11 mouse cellular contexts compared by ENCODE assay signal in the genomic region with DNA sequence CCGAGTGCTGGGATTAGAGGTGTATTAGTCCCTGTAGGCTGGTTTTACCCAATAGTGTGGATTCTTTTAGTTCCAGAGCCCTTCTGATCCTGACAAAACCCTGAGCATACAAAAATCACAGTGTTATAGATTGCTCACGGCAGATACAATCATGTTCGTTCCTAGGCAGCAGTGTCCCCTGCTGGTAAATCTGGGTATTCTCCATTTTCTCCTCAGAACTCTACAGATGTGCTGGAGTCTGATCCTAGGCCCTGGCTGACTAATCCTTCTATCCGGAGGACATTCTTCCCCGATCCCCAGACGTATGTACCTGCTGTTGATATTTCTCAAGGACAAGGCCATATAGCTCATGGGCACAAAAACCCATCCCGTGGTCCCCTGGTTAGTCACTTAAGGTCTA. TPM values are rescaled to one million over a fixed set of nuclear protein-coding genes. Genes with fewer than 3 reads are reported as not detected.
DNase-seq lines count a peak whose midpoint lies in the region; ATAC-seq and TF ChIP-seq lines count a peak whose summit lies in the region.
"Had no signal": no experiment of that assay in that cellular context is flagged by ENCODE, and none has a peak within 500 bp of the region (broad histone marks: within the 10 kb centered on the region; RNA-seq: fewer than 3 reads in every experiment).

No protein-coding gene starts in this region.

- no peaks in the 10 kb centered on the region for H3K79me2 ChIP-seq in CH12.LX (replicated peaks; ENCODE audit: control insufficient read depth, extremely low read depth, insufficient read depth, poor library complexity, severe bottlenecking)

- no peaks in the 10 kb centered on the region for H3K27me3 ChIP-seq in kidney, adult 2 months (replicated peaks; ENCODE audit: control insufficient read depth, insufficient read depth, low read length)
- no peaks in the 10 kb centered on the region for H3K27me3 ChIP-seq in kidney, embryonic 15.5 days
- no peaks in the 10 kb centered on the region for H3K27me3 ChIP-seq in CH12.LX (replicated peaks)
- no peaks in the 10 kb centered on the region for H3K27me3 ChIP-seq in forebrain, embryonic 15.5 days
- H3K27me3 ChIP-seq: embryonic facial prominence, embryonic 13.5 days had no signal

- peak; percentile 77 for TF ChIP-seq RAD21 in CH12.LX (IDR thresholded peaks at IDR 0.05; ENCODE audit: low read depth, low read length)

- no peak for TF ChIP-seq POLR2A in kidney, adult 2 months (IDR thresholded peaks at IDR 0.05; ENCODE audit: low read depth, low read length)
- TF ChIP-seq POLR2A in CH12.LX (IDR thresholded peaks at IDR 0.05; ENCODE audit: low read depth, low read length): no peak

- no peak overlapping the region for H3K9ac ChIP-seq in kidney, embryonic 15.5 days
- H3K9ac ChIP-seq in CH12.LX (ENCODE audit: insufficient read depth, low read depth): no peak overlapping the region
- H3K9ac ChIP-seq in forebrain, embryonic 15.5 days (replicated peaks): no peak overlapping the region
- H3K9ac ChIP-seq: embryonic facial prominence, embryonic 13.5 days had no signal

- dilution Hi-C loops in CH12.LX (cut with MboI; ENCODE audit: extremely low pct_ligation_motif_present, extremely low pct_unique_long_range_greater_than_20kb, low sequenced_read_pairs): no loop called here

- DNase-seq in cerebellum, adult 18-20 months: peak; percentile 32 to 47
- peak; percentile 42 for DNase-seq in kidney, adult 2 months
- peak; percentile 44 for DNase-seq in CH12.LX (ENCODE audit: extremely low read depth)
- peak; percentile 46 for DNase-seq in heart, postnatal 4 days
- DNase-seq in naive thymus-derived CD4-positive, alpha-beta T cell, adult 2 months (ENCODE audit: low read depth): peak; percentile 62

- no peak overlapping the region for H3K27ac ChIP-seq in kidney, adult 2 months (ENCODE audit: insufficient read depth, low read depth, low read length)
- no peak overlapping the region for H3K27ac ChIP-seq in kidney, embryonic 15.5 days
- H3K27ac ChIP-seq in CH12.LX (ENCODE audit: insufficient read depth, low read depth): no peak overlapping the region
- no peak overlapping the region for H3K27ac ChIP-seq in forebrain, embryonic 15.5 days (replicated peaks)
- H3K27ac ChIP-seq: embryonic facial prominence, embryonic 13.5 days had no signal

- H3K4me1 ChIP-seq in kidney, adult 2 months (ENCODE audit: control insufficient read depth, insufficient read depth, low read length): no peaks in the 10 kb centered on the region
- H3K4me1 ChIP-seq in kidney, embryonic 15.5 days: no peaks in the 10 kb centered on the region
- H3K4me1 ChIP-seq in CH12.LX (ENCODE audit: control insufficient read depth in 1 of 2, insufficient read depth in 2 of 2): 0 out of 4 replicates have a peak, but pooled peaks cover 0 to 2% of the 10 kb centered on the region in 2 experiments
- H3K4me1 ChIP-seq in forebrain, embryonic 15.5 days: no peaks in the 10 kb centered on the region
- H3K4me1 ChIP-seq: embryonic facial prominence, embryonic 13.5 days had no signal

- no peak for ATAC-seq in cerebellum, adult (ENCODE audit: insufficient number of reproducible peaks, low FRiP score, low TSS enrichment)
- no peak for ATAC-seq in kidney, embryonic 15.5 days (replicated peaks; ENCODE audit: low FRiP score)
- ATAC-seq in forebrain, embryonic 15.5 days (replicated peaks): no peak

- in situ Hi-C loops in CH12.LX (cut with MboI; ENCODE audit: low pct_ligation_motif_present, low pct_unique_long_range_greater_than_20kb, low sequenced_read_pairs): no loop called here

- WGBS in kidney, adult 2 months: 72% methylated on average over 7 of the region's 7 CpGs
- WGBS in kidney, embryonic 15.5 days: 83% methylated on average over 7 of the region's 7 CpGs
- WGBS in forebrain, embryonic 15.5 days: 74% methylated on average over 7 of the region's 7 CpGs

- no peaks in the 10 kb centered on the region for H3K9me3 ChIP-seq in kidney, embryonic 15.5 days (replicated peaks)
- H3K9me3 ChIP-seq in CH12.LX (replicated peaks; ENCODE audit: low read length): no peaks in the 10 kb centered on the region
- no peaks in the 10 kb centered on the region for H3K9me3 ChIP-seq in forebrain, embryonic 15.5 days
- H3K9me3 ChIP-seq: embryonic facial prominence, embryonic 13.5 days had no signal

- peak; percentile 45 for TF ChIP-seq CTCF in kidney, adult 2 months (conservative IDR thresholded peaks at IDR 0.05; ENCODE audit: insufficient read depth, insufficient read length, low read depth, low read length)
- peak; percentile 76 to 79 for TF ChIP-seq CTCF in CH12.LX (conservative IDR thresholded peaks at IDR 0.05 in 1 of 2, IDR thresholded peaks at IDR 0.05 in 1 of 2; ENCODE audit: low read depth in 2 of 2, low read length in 2 of 2)

- 0 out of 2 replicates have a peak, but pooled peaks cover 2% of the 10 kb centered on the region for H3K36me3 ChIP-seq in kidney, adult 2 months (ENCODE audit: control insufficient read depth, insufficient read depth, low read length)
- H3K36me3 ChIP-seq in kidney, embryonic 15.5 days: peaks cover 96% of the 10 kb centered on the region
- H3K36me3 ChIP-seq in CH12.LX (replicated peaks in 1 of 2; ENCODE audit: control insufficient read depth in 1 of 2, insufficient read depth in 1 of 2, low read length in 1 of 2): peaks cover 72 to 84% of the 10 kb centered on the region in 2 experiments
- H3K36me3 ChIP-seq in forebrain, embryonic 15.5 days: peaks cover 83% of the 10 kb centered on the region

- no peak for TF ChIP-seq EP300 in CH12.LX (IDR thresholded peaks at IDR 0.05; ENCODE audit: low read length)

- H3K4me3 ChIP-seq in kidney, adult 2 months (ENCODE audit: insufficient read depth, low read depth, low read length): no peak overlapping the region
- H3K4me3 ChIP-seq in kidney, embryonic 15.5 days (replicated peaks): no peak overlapping the region
- no peak overlapping the region for H3K4me3 ChIP-seq in CH12.LX (replicated peaks in 1 of 3; ENCODE audit: low read depth in 2 of 3, low read length in 2 of 3, poor library complexity in 1 of 3)
- H3K4me3 ChIP-seq in forebrain, embryonic 15.5 days: no peak overlapping the region
- H3K4me3 ChIP-seq: embryonic facial prominence, embryonic 13.5 days; myocyte had no signal

- H3K4me2 ChIP-seq in kidney, embryonic 15.5 days: no peak overlapping the region
- no peak overlapping the region for H3K4me2 ChIP-seq in CH12.LX (ENCODE audit: insufficient read depth, low read depth, poor library complexity, severe bottlenecking)
- H3K4me2 ChIP-seq in forebrain, embryonic 15.5 days (replicated peaks): no peak overlapping the region
- H3K4me2 ChIP-seq: embryonic facial prominence, embryonic 13.5 days had no signal

TF ChIP-seq in CH12.LX, 34 proteins besides CTCF, POLR2A, EP300 and RAD21:
- TF ChIP-seq SMC3 (IDR thresholded peaks at IDR 0.05; ENCODE audit: low read depth, low read length) (peak; percentile 50), UBTF (IDR thresholded peaks at IDR 0.05; ENCODE audit: low read depth, low read length) (no peak)

RNA-seq across cellular contexts. Expression of a gene that starts 4.4 kb away (rescaled TPM):
- not detected in 2 replicates for polyA plus RNA-seq in kidney, adult 2 months (2012; rRNA removed)
- polyA plus RNA-seq in kidney, embryonic 15.5 days (2015; fragmentation: Nextera tagmentation; extraction: Ambion mirVana): not detected in 2 replicates
- 0.17 TPM in 1 of 2 replicates, not detected in the other for total RNA-seq in CH12.LX (2012; rRNA removed)
- total RNA-seq in CH12.LX (2014; rRNA removed): 0.24 TPM in 1 of 2 replicates, not detected in the other
- polyA plus RNA-seq in CH12.LX (2012; ENCODE audit: insufficient read length, low read depth): not detected in 2 replicates
- under 1 TPM; 0.36 to 0.50 TPM for total RNA-seq in heart, postnatal 4 days (2021)
- polyA plus RNA-seq in forebrain, embryonic 15.5 days (2015; fragmentation: Nextera tagmentation; extraction: Ambion mirVana): 0.29 TPM in 1 of 2 replicates, not detected in the other
- polyA plus RNA-seq: embryonic facial prominence, embryonic 13.5 days; myocyte had no signal

RNA-seq across cellular contexts. Expression of a gene that starts 13.0 kb away (rescaled TPM):
- 1.8 and 2.5 TPM in 2 replicates for polyA plus RNA-seq in kidney, adult 2 months (2012; rRNA removed)
- 1.6 and 1.7 TPM in 2 replicates for polyA plus RNA-seq in kidney, embryonic 15.5 days (2015; fragmentation: Nextera tagmentation; extraction: Ambion mirVana)
- total RNA-seq in CH12.LX (2012; rRNA removed) (1.6 and 1.9 TPM in 2 replicates), CH12.LX (2014; rRNA removed) (0.64 and 0.93 TPM in 2 replicates)
- polyA plus RNA-seq in CH12.LX (2012; ENCODE audit: insufficient read length, low read depth): 1.6 and 1.7 TPM in 2 replicates
- total RNA-seq in heart, postnatal 4 days (2021): 1 to 10 TPM in 1 of 2 experiments, under 1 TPM in 1; 0.90 to 1.1 TPM
- polyA plus RNA-seq in forebrain, embryonic 15.5 days (2015; fragmentation: Nextera tagmentation; extraction: Ambion mirVana): 1.5 and 1.9 TPM in 2 replicates

RNA-seq across cellular contexts. Expression of a gene that starts 13.2 kb away (rescaled TPM):
- 12.3 and 13.2 TPM in 2 replicates for polyA plus RNA-seq in kidney, adult 2 months (2012; rRNA removed)
- 33.9 and 39.0 TPM in 2 replicates for polyA plus RNA-seq in kidney, embryonic 15.5 days (2015; fragmentation: Nextera tagmentation; extraction: Ambion mirVana)
- 19.8 and 20.2 TPM in 2 replicates for total RNA-seq in CH12.LX (2012; rRNA removed)
- 15.4 and 19.9 TPM in 2 replicates for total RNA-seq in CH12.LX (2014; rRNA removed)
- polyA plus RNA-seq in CH12.LX (2012; ENCODE audit: insufficient read length, low read depth): 23.4 and 26.7 TPM in 2 replicates
- total RNA-seq in heart, postnatal 4 days (2021): 10 to 100 TPM; 13.2 to 13.3 TPM
- 40.3 TPM in 2 replicates for polyA plus RNA-seq in forebrain, embryonic 15.5 days (2015; fragmentation: Nextera tagmentation; extraction: Ambion mirVana)

RNA-seq across cellular contexts. Expression of a gene that starts 13.2 kb away (rescaled TPM):
- polyA plus RNA-seq in kidney, adult 2 months (2012; rRNA removed): 42.7 and 43.8 TPM in 2 replicates
- 28.3 and 28.4 TPM in 2 replicates for polyA plus RNA-seq in kidney, embryonic 15.5 days (2015; fragmentation: Nextera tagmentation; extraction: Ambion mirVana)
- total RNA-seq in CH12.LX (2012; rRNA removed) (20.4 and 20.7 TPM in 2 replicates), CH12.LX (2014; rRNA removed) (10.3 and 13.9 TPM in 2 replicates)
- 24.8 and 27.7 TPM in 2 replicates for polyA plus RNA-seq in CH12.LX (2012; ENCODE audit: insufficient read length, low read depth)
- 10 to 100 TPM; 23.8 to 25.6 TPM for total RNA-seq in heart, postnatal 4 days (2021)
- 32.1 and 33.0 TPM in 2 replicates for polyA plus RNA-seq in forebrain, embryonic 15.5 days (2015; fragmentation: Nextera tagmentation; extraction: Ambion mirVana)

RNA-seq across cellular contexts. Expression of a gene that starts 23.0 kb away (rescaled TPM):
- polyA plus RNA-seq in kidney, adult 2 months (2012; rRNA removed): 0.08 and 3.8 TPM in 2 replicates
- 2.4 and 3.4 TPM in 2 replicates for polyA plus RNA-seq in kidney, embryonic 15.5 days (2015; fragmentation: Nextera tagmentation; extraction: Ambion mirVana)
- total RNA-seq in CH12.LX (2012; rRNA removed): 0.17 and 0.21 TPM in 2 replicates
- 0.20 and 0.22 TPM in 2 replicates for total RNA-seq in CH12.LX (2014; rRNA removed)
- polyA plus RNA-seq in CH12.LX (2012; ENCODE audit: insufficient read length, low read depth): 0.40 and 0.67 TPM in 2 replicates
- total RNA-seq in heart, postnatal 4 days (2021): 1 to 10 TPM; 8.0 to 8.1 TPM
- 0.17 and 0.28 TPM in 2 replicates for polyA plus RNA-seq in forebrain, embryonic 15.5 days (2015; fragmentation: Nextera tagmentation; extraction: Ambion mirVana)
- total RNA-seq: layer of hippocampus, postnatal 25 days had no signal
